Mouse (Mus musculus) WW6 (cell line): ENCODE data around the gene Gimap1.

Experiments
- DNase-seq: peaks from one replicate; pipeline ENCODE4 v3.0.0-alpha.2; 2013; ENCODE audit warnings: low read depth, low spot score

The Gimap1 gene

GRCm38 (mm10) chr6:48738961-48739779 lies at the start of gene Gimap1:
TSS of gene Gimap1 (plus strand) at chr6:48739054.
- no peak for DNase-seq

- DNase-seq = no peak
Measured at GRCm38 (mm10) chr6:48689320-48689719, 49.5 kb upstream of the Gimap1 start.

GRCm38 (mm10) chr6:48692962-48693361 lies 45.9 kb upstream of the Gimap1 start:
- no peak for DNase-seq

GRCm38 (mm10) chr6:48696830-48697554 lies 41.9 kb upstream of the Gimap1 start:
- DNase-seq = no peak

GRCm38 (mm10) chr6:48697555-48697930 lies 41.3 kb upstream of the Gimap1 start:
- no peak for DNase-seq

GRCm38 (mm10) chr6:48698066-48698856 lies 40.6 kb upstream of the Gimap1 start:
- no peak for DNase-seq

- no peak for DNase-seq
Measured at GRCm38 (mm10) chr6:48698888-48699287, 40.0 kb upstream of the Gimap1 start.

GRCm38 (mm10) chr6:48700251-48701075 lies 38.4 kb upstream of the Gimap1 start:
- DNase-seq = no peak

GRCm38 (mm10) chr6:48702146-48702545 lies 36.7 kb upstream of the Gimap1 start:
- no peak for DNase-seq

- no peak for DNase-seq
Measured at GRCm38 (mm10) chr6:48702601-48703000, 36.3 kb upstream of the Gimap1 start.

- DNase-seq = no peak
Measured at GRCm38 (mm10) chr6:48704146-48704545, 34.7 kb upstream of the Gimap1 start.

GRCm38 (mm10) chr6:48706130-48706529 lies 32.7 kb upstream of the Gimap1 start:
- DNase-seq = no peak

GRCm38 (mm10) chr6:48718455-48718854 lies 20.4 kb upstream of the Gimap1 start, which contains the start of the genes Gm28053 and Gimap7:
TSS of gene Gm28053 (plus strand) at chr6:48718607.
TSS of gene Gimap7 (plus strand) at chr6:48718621.
- DNase-seq = no peak

- no peak for DNase-seq
Measured at GRCm38 (mm10) chr6:48720326-48720725, 18.5 kb upstream of the Gimap1 start.

- no peak for DNase-seq
Measured at GRCm38 (mm10) chr6:48723468-48723867, 15.4 kb upstream of the Gimap1 start.

- no peak for DNase-seq
Measured at GRCm38 (mm10) chr6:48725476-48725875, 13.4 kb upstream of the Gimap1 start.

- DNase-seq = no peak
Measured at GRCm38 (mm10) chr6:48727761-48728160, 11.1 kb upstream of the Gimap1 start.

GRCm38 (mm10) chr6:48732864-48733304 lies 6.0 kb upstream of the Gimap1 start:
- DNase-seq = no peak

- DNase-seq = no peak
Measured at GRCm38 (mm10) chr6:48733660-48734059, 5.2 kb upstream of the Gimap1 start.

GRCm38 (mm10) chr6:48737053-48737452 lies 1.8 kb upstream of the Gimap1 start:
- no peak for DNase-seq

- no peak for DNase-seq
Measured at GRCm38 (mm10) chr6:48737688-48738087, 1.2 kb upstream of the Gimap1 start.
